Mouse (Mus musculus): ENCODE measurements around the gene Tcf12. TPM values are rescaled to one million over a fixed set of nuclear protein-coding genes. Genes with fewer than 3 reads are reported as not detected.

Tcf12 gene
- total RNA-seq, 2 experiments from 2014 or later, result 38.9 to 48.0 TPM

DNA sequence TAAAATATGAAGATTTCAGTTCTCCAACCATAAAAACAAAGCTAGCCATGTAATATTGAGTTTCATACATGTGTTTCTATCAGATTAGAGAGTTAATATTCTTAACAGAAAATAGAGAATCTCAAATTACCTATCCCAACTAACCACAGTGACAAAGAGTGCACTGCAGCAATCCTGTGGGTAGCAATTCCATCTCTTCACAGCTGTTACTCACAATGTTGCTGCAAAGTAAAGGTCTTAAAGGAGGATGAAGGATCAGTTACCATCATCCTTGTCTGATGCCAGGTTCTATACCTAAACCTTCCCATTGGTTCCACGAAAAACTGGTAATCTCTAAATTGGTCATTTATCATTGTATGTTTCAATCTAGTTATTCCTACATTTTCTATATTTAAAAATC lies 95.7 kb downstream of the Tcf12 start:
- no peak for TF ChIP-seq CTCF (IDR thresholded peaks at IDR 0.05)
- Histone ChIP-seq H3K27ac (no peak overlapping the region), H3K4me3 (no peak overlapping the region)
- DNase-seq (ENCODE audit: extremely low spot score in 1 of 2, low spot score in 2 of 2), result no peak
- intact Hi-C loops (cut with DNase I), result no loop called here

DNA sequence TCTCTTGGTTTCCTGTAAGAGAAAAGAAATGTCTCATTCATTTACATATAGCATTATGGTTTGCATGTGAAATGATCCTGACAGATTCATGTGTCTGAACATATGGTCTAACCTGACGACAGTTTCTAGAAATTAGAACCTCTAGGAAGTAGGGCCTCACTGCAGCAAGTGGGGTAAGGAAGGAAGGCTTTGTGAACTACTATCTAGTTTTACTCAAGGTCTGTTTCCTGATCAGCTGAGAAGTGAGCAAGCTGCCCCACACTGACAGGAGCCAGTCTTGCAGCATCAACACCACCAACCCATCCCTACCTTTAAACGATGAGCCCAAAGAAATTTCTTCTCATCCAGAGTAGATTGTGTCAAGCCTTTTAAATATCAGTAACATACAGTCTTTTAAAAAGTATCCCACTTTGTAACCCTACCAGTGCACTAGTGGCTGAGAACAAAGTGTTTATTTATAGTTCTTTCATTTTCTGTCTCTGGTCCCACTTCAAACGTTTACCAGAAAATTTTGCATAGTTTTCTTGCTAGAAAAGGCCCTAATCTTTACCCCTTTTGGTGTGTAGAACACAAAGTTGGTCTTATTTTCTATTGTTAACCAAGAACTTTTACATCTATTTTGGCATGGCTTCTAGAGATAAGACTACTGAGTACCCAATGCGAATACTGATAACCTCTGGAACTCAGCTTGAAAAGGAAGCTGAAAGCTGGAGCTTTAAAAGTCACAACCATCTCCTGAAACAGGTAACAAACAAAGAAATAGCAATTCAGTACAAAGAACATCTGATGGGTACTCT lies 96.9 kb downstream of the Tcf12 start:
- Histone ChIP-seq H3K27ac (no peak overlapping the region), H3K4me3 (no peak overlapping the region)
- DNase-seq (ENCODE audit: extremely low spot score in 1 of 2, low spot score in 2 of 2), result no peak
- intact Hi-C loops (cut with DNase I), result no loop called here
- no peak for TF ChIP-seq CTCF (IDR thresholded peaks at IDR 0.05)

DNA sequence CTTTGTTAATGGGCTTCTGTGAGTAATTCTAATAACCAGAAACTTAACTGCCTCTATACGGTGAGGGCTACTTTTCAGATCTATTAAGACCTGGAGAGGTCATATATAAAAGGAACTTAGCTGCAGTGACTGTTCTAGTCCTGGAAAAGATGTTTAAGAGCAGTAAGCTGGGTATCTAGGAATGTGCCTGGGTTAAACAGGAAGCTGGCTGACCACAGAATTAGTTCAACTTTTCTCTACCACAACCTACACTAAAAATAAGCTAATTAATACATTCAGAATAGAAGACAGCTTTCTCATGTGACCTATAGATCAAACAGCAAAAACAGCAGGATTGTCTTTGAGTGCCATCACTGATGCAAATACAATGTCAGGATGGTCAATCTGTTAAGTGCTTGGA lies 98.1 kb downstream of the Tcf12 start:
- DNase-seq (ENCODE audit: extremely low spot score in 1 of 2, low spot score in 2 of 2), result no peak
- TF ChIP-seq CTCF (IDR thresholded peaks at IDR 0.05), result no peak
- intact Hi-C loops (cut with DNase I), result no loop called here
- H3K27ac ChIP-seq, result no peak overlapping the region
- H3K4me3 ChIP-seq, result no peak overlapping the region

GRCm38 (mm10) chr9:72008634-72009033 lies 103.0 kb downstream of the Tcf12 start:
- intact Hi-C loops (cut with DNase I), result no loop called here
- no peak for DNase-seq (ENCODE audit: extremely low spot score in 1 of 2, low spot score in 2 of 2)
- TF ChIP-seq CTCF (IDR thresholded peaks at IDR 0.05), result no peak
- H3K27ac ChIP-seq, result no peak overlapping the region
- no peak overlapping the region for H3K4me3 ChIP-seq

DNA sequence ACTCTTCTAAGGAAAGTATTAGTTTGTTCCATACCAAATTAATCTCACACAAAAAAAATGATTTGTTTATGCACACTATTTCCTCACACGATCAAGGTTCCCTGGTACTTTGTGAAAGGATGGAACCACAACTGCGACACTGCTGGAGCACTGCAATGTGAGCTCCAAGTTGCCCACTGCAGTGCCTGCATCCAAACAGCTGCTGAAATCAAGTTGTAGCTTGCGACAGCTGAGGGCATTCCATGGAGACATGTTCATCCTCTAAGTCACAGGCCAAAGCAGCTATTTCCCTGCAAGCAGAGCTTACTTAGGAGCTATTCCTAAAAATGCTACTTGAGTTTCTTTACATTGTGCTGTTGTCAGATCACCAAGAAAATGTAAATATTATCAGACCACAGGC lies 120.5 kb downstream of the Tcf12 start:
- intact Hi-C loops (cut with DNase I), result no loop called here
- TF ChIP-seq CTCF (IDR thresholded peaks at IDR 0.05), result no peak
- H3K27ac ChIP-seq, result no peak overlapping the region
- no peak for DNase-seq (ENCODE audit: extremely low spot score in 1 of 2, low spot score in 2 of 2)
- no peak overlapping the region for H3K4me3 ChIP-seq

DNA sequence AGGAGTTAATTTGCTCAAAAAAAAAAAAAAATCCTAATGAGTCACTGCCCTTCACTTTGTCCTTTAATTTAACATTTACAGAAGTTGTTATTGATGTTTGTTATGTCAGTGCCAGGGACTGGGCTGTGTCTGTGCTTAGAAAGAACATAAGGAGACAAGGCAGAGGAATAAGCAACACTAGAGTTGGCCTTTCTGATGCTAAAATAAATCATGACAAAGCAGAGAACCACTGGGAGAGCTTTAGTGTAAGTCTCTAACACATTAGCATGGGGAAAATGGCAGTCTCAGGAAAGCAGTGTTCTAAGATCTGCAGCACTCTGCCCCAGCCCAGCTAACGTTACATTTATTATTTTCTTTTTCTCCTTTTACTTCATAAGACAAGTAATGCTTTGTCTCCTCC lies 121.3 kb downstream of the Tcf12 start:
- intact Hi-C loops (cut with DNase I), result no loop called here
- Histone ChIP-seq H3K4me3 (no peak overlapping the region), H3K27ac (no peak overlapping the region)
- DNase-seq (ENCODE audit: extremely low spot score in 1 of 2, low spot score in 2 of 2), result no peak
- TF ChIP-seq CTCF (IDR thresholded peaks at IDR 0.05), result no peak

DNA sequence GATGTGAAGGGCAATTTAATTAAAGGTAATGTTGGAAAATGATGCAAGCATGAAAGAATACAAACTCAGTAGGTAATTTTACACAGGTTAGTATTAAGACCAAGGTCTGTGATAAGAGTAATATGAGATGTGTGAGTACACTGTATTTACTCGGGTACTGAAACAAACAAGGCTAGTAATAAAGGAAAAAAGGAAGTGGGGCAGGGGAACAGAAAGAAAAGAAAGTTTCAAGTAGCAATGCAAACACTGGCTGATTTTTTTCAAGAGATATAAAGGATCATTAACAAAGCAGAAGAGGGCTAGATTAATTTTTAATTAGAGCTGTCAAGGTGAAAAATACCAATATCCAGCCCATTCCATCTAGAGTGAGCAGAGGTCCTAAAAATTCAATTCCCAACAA lies 122.0 kb downstream of the Tcf12 start:
- TF ChIP-seq CTCF (IDR thresholded peaks at IDR 0.05), result no peak
- intact Hi-C loops (cut with DNase I), result no loop called here
- Histone ChIP-seq H3K4me3 (no peak overlapping the region), H3K27ac (no peak overlapping the region)
- DNase-seq (ENCODE audit: extremely low spot score in 1 of 2, low spot score in 2 of 2), result no peak

DNA sequence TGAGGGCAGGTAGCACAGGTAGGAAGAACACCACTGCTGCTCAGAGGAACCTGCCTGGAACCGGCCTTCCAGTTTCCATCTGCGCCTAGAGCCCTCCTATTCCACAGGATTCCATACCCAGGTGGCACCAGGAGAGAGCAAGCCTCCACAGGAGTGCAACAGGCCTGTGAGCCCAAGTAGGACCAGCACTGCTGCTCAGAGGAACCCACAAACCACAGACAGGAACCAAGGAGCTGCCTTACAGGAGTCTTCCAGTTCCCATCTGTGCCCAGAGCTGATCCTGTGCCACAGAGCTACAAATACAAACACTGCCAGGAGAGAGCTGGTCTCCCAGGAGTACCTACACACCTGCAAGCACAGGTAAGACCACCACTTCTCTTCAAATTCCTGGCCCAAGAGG lies 125.0 kb downstream of the Tcf12 start:
- DNase-seq (ENCODE audit: extremely low spot score in 1 of 2, low spot score in 2 of 2), result no peak
- H3K4me3 ChIP-seq, result no peak overlapping the region
- H3K27ac ChIP-seq, result no peak overlapping the region
- intact Hi-C loops (cut with DNase I), result no loop called here
- no peak for TF ChIP-seq CTCF (IDR thresholded peaks at IDR 0.05)

DNA sequence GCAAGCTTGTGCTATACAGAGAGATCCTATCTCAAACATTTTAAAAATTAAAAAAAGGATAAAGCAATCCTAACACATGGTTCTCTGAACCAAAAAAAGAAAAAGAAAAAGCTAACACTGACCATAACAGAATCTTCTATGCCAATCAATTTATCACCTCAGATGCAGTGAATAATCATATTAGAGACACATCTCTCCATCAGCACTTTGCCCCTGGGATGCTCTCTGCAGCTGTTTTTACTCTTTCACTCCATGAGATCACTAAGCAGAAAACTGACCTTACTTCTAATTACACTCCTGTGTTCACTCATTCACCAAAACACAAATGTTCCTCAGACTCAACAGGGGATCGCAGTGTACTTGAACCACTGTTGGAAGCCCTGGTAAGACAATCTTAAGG lies 128.8 kb downstream of the Tcf12 start:
- H3K27ac ChIP-seq, result no peak overlapping the region
- no peak for DNase-seq (ENCODE audit: extremely low spot score in 1 of 2, low spot score in 2 of 2)
- TF ChIP-seq CTCF (IDR thresholded peaks at IDR 0.05), result no peak
- H3K4me3 ChIP-seq, result no peak overlapping the region
- intact Hi-C loops (cut with DNase I), result no loop called here

- intact Hi-C loops (cut with DNase I), result no loop called here
- Histone ChIP-seq H3K27ac (no peak overlapping the region), H3K4me3 (no peak overlapping the region)
- DNase-seq (ENCODE audit: extremely low spot score in 1 of 2, low spot score in 2 of 2), result no peak
- no peak for TF ChIP-seq CTCF (IDR thresholded peaks at IDR 0.05)
Measured at GRCm38 (mm10) chr9:71981071-71981470, 130.6 kb downstream of the Tcf12 start.

- Histone ChIP-seq H3K4me3 (no peak overlapping the region), H3K27ac (no peak overlapping the region)
- no peak for TF ChIP-seq CTCF (IDR thresholded peaks at IDR 0.05)
- intact Hi-C loops (cut with DNase I), result no loop called here
- DNase-seq (ENCODE audit: extremely low spot score in 1 of 2, low spot score in 2 of 2), result no peak
Measured at GRCm38 (mm10) chr9:71980579-71980978, 131.1 kb downstream of the Tcf12 start.

GRCm38 (mm10) chr9:71978886-71979285 lies 132.8 kb downstream of the Tcf12 start:
- no peak overlapping the region for H3K4me3 ChIP-seq

DNA sequence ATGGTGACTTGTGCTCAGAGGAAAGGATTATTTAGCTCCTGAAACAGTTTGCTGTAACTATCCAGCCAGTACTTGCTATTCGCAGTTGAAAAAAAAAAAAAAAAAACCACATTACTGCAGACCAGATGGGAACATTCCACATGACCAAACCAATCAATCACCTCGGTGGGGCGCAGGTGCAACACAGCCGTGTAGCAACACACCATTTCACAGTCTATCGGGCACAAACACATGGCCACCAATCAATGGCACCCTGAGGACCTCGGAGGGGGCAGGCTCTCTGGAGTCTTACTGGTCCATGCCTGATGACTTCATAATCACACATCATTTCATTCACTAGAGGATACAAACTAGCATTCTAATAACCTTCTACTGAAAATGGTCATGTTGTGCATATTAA lies 135.6 kb downstream of the Tcf12 start:
- peak in 1 of 2 experiments; percentile 20 for DNase-seq (ENCODE audit: extremely low spot score in 1 of 2, low spot score in 2 of 2)
- Histone ChIP-seq H3K4me3 (no peak overlapping the region; the same call in 1 of the 2 replicates), H3K27ac (peak overlapping the region; percentile 12; the same call in 1 of the 2 replicates)
- intact Hi-C loops (cut with DNase I), result no loop called here
- TF ChIP-seq CTCF (IDR thresholded peaks at IDR 0.05), result no peak

More at GRCm38 (mm10) chr9:71978886-71979285, 132.8 kb downstream of the Tcf12 start:
- DNase-seq (ENCODE audit: extremely low spot score in 1 of 2, low spot score in 2 of 2), result no peak
- intact Hi-C loops (cut with DNase I), result no loop called here
- H3K27ac ChIP-seq, result no peak overlapping the region
- TF ChIP-seq CTCF (IDR thresholded peaks at IDR 0.05), result no peak

Data from left cerebral cortex, adult 2 months (tissue).